Mouse (Mus musculus): Measurements from ENCODE around the gene Pla2g4b. TPM values are rescaled to one million over a fixed set of nuclear protein-coding genes. Genes with fewer than 3 reads are reported as not detected.

Pla2g4b gene
- 1 to 10 TPM in 1 of 2 experiments, under 1 TPM in 1; 0.76 to 2.0 TPM for total RNA-seq (2023)

DNA sequence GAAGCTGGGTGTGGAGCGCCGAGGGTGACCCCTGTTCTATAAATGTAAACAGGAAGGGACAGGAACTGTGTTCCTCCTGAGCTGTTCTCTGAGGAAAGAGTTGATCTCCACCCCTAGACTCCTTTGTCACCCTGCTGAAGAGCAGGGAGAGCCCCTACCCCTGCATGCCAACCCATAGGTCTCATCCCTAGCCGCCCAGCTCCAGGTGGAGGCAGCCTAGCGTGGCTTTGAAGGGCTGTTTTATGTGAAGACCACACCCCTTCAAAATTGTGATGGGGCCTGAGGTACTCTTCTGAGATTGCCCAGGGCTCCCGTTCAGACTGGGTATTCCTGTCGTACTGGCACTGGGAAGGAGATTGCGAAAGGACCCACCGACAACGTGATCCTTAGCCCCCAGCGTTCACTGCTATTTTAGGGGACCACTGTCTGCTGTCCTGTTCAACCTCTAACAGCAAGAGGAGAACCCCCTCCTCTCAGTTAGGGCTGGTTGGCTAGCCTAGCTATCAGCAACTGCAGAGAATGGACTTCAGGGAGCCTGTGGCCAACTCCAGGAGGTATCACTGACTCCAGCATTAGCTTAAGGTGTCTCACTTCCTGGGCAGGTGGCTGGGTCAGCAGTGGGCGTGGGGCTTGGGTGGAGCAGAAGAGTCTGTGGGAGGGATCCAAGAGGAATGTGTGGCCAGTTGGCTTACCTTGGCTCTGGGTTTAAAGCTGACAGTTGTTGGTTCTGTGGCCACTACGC is at the start of gene Pla2g4b:
Pla2g4b (plus strand) TSS at position 692 of the 742 bp plus-strand sequence.

DNA sequence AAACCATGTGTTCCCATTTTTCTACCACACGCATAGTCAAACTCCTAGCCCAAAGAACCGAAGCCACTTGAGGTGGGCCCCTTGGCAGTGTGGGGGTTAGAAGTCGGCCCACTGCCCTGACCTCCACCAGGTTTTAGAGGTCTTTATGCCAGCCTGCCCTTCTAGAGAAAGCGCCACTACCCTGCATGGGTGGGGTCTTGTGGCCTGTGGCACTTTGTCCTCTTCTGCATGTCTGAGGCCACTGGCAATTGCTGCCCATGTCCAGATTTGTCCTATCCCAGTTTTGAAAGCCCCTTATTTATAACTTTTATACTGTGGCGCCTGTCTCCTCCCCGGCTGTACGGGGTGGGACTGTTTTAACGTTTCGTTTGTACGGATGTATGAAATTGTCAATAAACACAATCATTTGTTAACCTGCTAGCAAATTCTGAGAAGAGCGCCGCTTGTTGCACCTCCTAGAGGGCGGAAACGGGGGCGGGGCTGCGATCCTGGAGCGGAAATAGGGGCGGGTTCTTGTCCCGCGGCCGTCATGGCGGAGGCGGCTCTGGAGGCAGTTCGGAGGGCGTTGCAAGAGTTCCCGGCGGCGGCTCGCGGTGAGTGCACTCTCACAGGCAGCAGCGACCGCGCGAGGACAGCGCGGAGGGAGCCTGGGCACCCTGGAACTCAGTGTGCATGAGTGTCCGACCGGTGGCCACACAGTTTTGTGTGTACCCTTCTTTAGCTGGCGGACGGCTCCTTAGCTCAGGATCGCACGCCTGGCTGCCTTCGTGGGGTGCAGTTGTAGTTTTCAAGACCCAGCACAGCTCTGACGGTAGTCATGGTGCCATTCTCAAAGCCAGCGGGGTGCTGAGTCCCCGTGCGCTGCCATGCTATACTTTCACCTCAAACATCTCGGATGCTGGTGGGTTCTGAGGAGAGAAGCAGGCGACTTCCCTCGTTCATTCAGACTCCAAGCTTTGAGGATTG is 6.0 kb upstream of the Pla2g4b start, which contains the start of the genes Jmjd7 and Gm28042:
Jmjd7 (plus strand) TSS at position 500 of the 966 bp plus-strand sequence.
Gm28042 (plus strand) TSS at position 510 of the 966 bp plus-strand sequence.

Other genes with a start within 250 kb of the Pla2g4b start
- gene Rpap1, start 245.9 kb upstream of the Pla2g4b start, total RNA-seq (2023) = 10 to 100 TPM in 1 of 2 experiments, 1 to 10 TPM in 1; 7.9 to 10.5 TPM
- gene Tyro3, start 235.7 kb upstream of the Pla2g4b start, total RNA-seq (2023) = 1 to 10 TPM in 1 of 2 experiments, under 1 TPM in 1; 0.24 to 1.3 TPM
- gene Mga, start 136.2 kb upstream of the Pla2g4b start, total RNA-seq (2023) = 10 to 100 TPM; 36.8 to 43.5 TPM
- gene Mapkbp1, start 60.7 kb upstream of the Pla2g4b start, total RNA-seq (2023) = 1 to 10 TPM; 5.3 to 7.8 TPM
- gene Jmjd7, start 5.9 kb upstream of the Pla2g4b start, total RNA-seq (2023) = 1 to 10 TPM; 2.4 to 4.1 TPM
- gene Gm28042, start 5.9 kb upstream of the Pla2g4b start, total RNA-seq (2023) = under 1 TPM in 1 of 2 experiments, not detected in 1; 0.80 TPM
- gene Ehd4, start 121.2 kb downstream of the Pla2g4b start, total RNA-seq (2023) = 10 to 100 TPM; 46.4 to 70.4 TPM
- gene Pla2g4e, start 211.9 kb downstream of the Pla2g4b start, total RNA-seq (2023) = not detected